Mouse (Mus musculus) frontal cortex, postnatal 36 days (tissue): ENCODE data around the gene Pitpnm3.
A peak's percentile ranks its signal among the peaks of the same experiment; 100 is the strongest.
"Not testable (repeated sequence)": the region's sequence is repeated elsewhere in the genome, so short reads cannot be mapped to it uniquely, and the experiment has no call there.

ENCODE experiments used
- DNase-seq, 2 experiments: peaks; one replicate each; pipeline ENCODE4 v3.0.0; 2022; ENCODE audit warnings: low spot score in 2 of 2

Gene Pitpnm3

GRCm38 (mm10) chr11:72135383-72136158 lies at the start of gene Pitpnm3:
Gene Pitpnm3 (minus strand): TSS chr11:72135778.
- peak; percentile 55 for DNase-seq

GRCm38 (mm10) chr11:72184252-72184651 lies 48.7 kb upstream of the Pitpnm3 start:
- DNase-seq = no peak

GRCm38 (mm10) chr11:72181136-72181535 lies 45.6 kb upstream of the Pitpnm3 start:
- no peak for DNase-seq

GRCm38 (mm10) chr11:72180556-72180955 lies 45.0 kb upstream of the Pitpnm3 start:
- DNase-seq = no peak

- DNase-seq = no peak
Observed at GRCm38 (mm10) chr11:72176553-72176952, 41.0 kb upstream of the Pitpnm3 start.

GRCm38 (mm10) chr11:72175966-72176365 lies 40.4 kb upstream of the Pitpnm3 start:
- no peak for DNase-seq

- DNase-seq = no peak
Observed at GRCm38 (mm10) chr11:72174721-72175120, 39.1 kb upstream of the Pitpnm3 start.

- DNase-seq = no peak
Observed at GRCm38 (mm10) chr11:72173506-72173905, 37.9 kb upstream of the Pitpnm3 start.

GRCm38 (mm10) chr11:72171906-72172305 lies 36.3 kb upstream of the Pitpnm3 start:
- not testable (repeated sequence) for DNase-seq

GRCm38 (mm10) chr11:72169871-72170270 lies 34.3 kb upstream of the Pitpnm3 start:
- DNase-seq = no peak

- DNase-seq = no peak
Observed at GRCm38 (mm10) chr11:72163198-72163597, 27.6 kb upstream of the Pitpnm3 start.

GRCm38 (mm10) chr11:72156624-72157023 lies 21.0 kb upstream of the Pitpnm3 start:
- peak; percentile 50 to 54 for DNase-seq

- no peak for DNase-seq
Observed at GRCm38 (mm10) chr11:72155981-72156428, 20.4 kb upstream of the Pitpnm3 start.

- DNase-seq = peak; percentile 46 to 66
Observed at GRCm38 (mm10) chr11:72155186-72155980, 19.8 kb upstream of the Pitpnm3 start.

GRCm38 (mm10) chr11:72153122-72153862 lies 17.7 kb upstream of the Pitpnm3 start:
- DNase-seq = no peak

GRCm38 (mm10) chr11:72151120-72151519 lies 15.5 kb upstream of the Pitpnm3 start:
- DNase-seq = no peak

- no peak for DNase-seq
Observed at GRCm38 (mm10) chr11:72147910-72148309, 12.3 kb upstream of the Pitpnm3 start.

GRCm38 (mm10) chr11:72145877-72146248 lies 10.3 kb upstream of the Pitpnm3 start:
- no peak for DNase-seq

GRCm38 (mm10) chr11:72145182-72145876 lies 9.8 kb upstream of the Pitpnm3 start:
- no peak for DNase-seq

GRCm38 (mm10) chr11:72142889-72143288 lies 7.3 kb upstream of the Pitpnm3 start:
- no peak for DNase-seq

GRCm38 (mm10) chr11:72140198-72140597 lies 4.6 kb upstream of the Pitpnm3 start:
- DNase-seq = no peak
